Mouse (Mus musculus): Measurements from ENCODE around the gene Rgs7. TPM values are rescaled to one million over a fixed set of nuclear protein-coding genes. Genes with fewer than 3 reads are reported as not detected.

Gene Rgs7
- polyA plus RNA-seq, 1 experiment from 2014 or later, result 1.9 TPM

DNA sequence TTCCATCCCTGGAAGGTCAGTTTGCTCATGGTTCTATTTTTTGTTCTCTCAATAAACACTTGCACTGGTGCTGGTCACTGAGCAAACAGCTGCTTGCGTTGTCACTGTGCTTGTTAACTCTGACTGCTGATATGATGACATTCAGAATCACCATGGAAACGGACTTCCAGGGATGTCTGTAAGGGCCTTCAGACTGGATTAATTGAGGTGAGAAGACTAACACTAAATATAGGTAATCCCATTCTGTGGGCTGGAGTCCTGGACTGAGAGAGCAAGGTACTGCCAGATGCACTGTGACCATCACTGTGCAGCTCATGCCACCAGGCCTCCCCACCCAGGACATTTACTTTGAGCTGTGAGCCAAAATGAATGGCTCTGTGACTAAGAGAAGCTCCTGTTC lies 252.2 kb downstream of the Rgs7 start:
- H3K4me3 ChIP-seq (replicated peaks; ENCODE audit: low read length), result no peak overlapping the region
- WGBS, result 49% methylated on average over 2 of the region's 2 CpGs
- no peak for ATAC-seq (ENCODE audit: insufficient read depth, low FRiP score)

DNA sequence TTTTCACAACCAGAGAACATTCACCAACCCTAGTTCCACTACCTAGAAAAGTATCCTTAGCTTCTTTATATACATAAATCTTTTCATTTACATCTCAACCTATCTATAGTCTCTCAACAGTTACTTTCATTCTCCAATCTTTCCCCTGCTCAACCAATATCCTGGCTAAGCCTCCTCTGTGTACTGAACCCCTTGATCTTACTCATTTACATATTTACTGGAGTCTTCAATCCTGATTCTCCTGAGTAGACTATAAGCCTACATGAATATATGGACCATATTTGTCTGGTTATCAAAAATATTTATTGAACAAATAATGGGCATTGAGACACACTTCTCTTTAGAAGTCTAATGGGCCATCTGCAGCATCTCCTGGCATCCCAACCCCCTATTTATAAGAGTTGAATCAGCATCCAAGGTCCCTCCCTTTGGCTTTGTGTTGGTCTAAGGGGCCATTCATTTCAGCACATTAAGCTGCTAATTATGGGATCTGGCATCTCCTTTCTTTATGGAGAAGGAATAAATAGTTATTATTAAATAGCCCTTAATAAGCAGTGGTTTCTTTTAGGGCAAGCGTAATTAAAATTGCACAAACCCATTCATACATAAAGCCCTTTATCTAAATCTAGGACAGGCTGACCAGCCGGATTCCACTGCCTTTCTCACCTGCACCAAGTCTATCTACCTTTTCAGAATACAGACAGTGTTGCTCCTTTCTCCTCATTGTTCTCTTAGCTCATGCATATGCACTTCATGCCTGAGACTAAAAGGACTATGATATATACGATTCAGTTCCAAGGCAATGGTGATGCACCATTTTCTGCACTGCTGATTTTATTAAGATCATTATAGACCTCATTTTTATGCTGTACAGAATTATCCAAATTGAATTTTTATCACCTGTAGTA lies 270.5 kb downstream of the Rgs7 start:
- Histone ChIP-seq H3K27ac (ENCODE audit: low read length) (no peak overlapping the region), H3K4me2 (ENCODE audit: low read depth, low read length) (no peak overlapping the region), H3K27me3 (ENCODE audit: control insufficient read depth, insufficient read depth, low read length) (no peaks in the 10 kb centered on the region), H3K4me3 (replicated peaks; ENCODE audit: low read length) (no peak overlapping the region), H3K9me3 (replicated peaks; ENCODE audit: control insufficient read depth, low read length) (no peaks in the 10 kb centered on the region), H3K4me1 (ENCODE audit: control insufficient read depth, insufficient read depth, low read length) (no peaks in the 10 kb centered on the region), H3K9ac (ENCODE audit: low read length) (no peak overlapping the region), H3K36me3 (ENCODE audit: control insufficient read depth, insufficient read depth, low read length) (no peaks in the 10 kb centered on the region)
- no peak for ATAC-seq (ENCODE audit: insufficient read depth, low FRiP score)
- 91% methylated on average over 3 of the region's 3 CpGs for WGBS

More for the DNA sequence above, 252.2 kb downstream of the Rgs7 start:
- H3K4me2 ChIP-seq (ENCODE audit: low read depth, low read length), result no peak overlapping the region
- no peaks in the 10 kb centered on the region for H3K9me3 ChIP-seq (replicated peaks; ENCODE audit: control insufficient read depth, low read length)
- H3K9ac ChIP-seq (ENCODE audit: low read length), result no peak overlapping the region
- no peaks in the 10 kb centered on the region for H3K27me3 ChIP-seq (ENCODE audit: control insufficient read depth, insufficient read depth, low read length)
- no peaks in the 10 kb centered on the region for H3K36me3 ChIP-seq (ENCODE audit: control insufficient read depth, insufficient read depth, low read length)
- no peak overlapping the region for H3K27ac ChIP-seq (ENCODE audit: low read length)
- no peaks in the 10 kb centered on the region for H3K4me1 ChIP-seq (ENCODE audit: control insufficient read depth, insufficient read depth, low read length)

DNA sequence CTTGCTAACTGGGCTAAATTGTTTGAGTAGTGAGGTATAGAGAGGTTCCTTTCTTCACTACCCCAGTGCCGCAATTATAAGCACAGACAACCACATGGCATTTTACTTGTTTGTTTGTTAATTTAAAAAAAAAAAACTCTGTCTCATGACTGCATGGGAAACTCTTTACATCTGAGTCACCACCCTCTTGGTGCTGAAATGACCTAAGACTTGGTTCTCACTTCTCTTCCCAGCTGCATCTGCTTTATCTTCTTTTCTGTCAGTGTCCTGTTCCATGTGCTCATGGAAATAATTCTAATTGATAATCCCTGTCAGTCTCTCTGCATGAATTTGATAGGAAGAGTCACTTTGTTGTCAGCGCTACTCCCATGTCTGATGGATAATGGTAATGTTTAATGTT lies 272.7 kb downstream of the Rgs7 start:
- H3K4me2 ChIP-seq (ENCODE audit: low read depth, low read length), result no peak overlapping the region
- no peak for ATAC-seq (ENCODE audit: insufficient read depth, low FRiP score)
- H3K36me3 ChIP-seq (ENCODE audit: control insufficient read depth, insufficient read depth, low read length), result no peaks in the 10 kb centered on the region
- no peaks in the 10 kb centered on the region for H3K9me3 ChIP-seq (replicated peaks; ENCODE audit: control insufficient read depth, low read length)
- no peak overlapping the region for H3K9ac ChIP-seq (ENCODE audit: low read length)
- H3K4me3 ChIP-seq (replicated peaks; ENCODE audit: low read length), result no peak overlapping the region
- no peaks in the 10 kb centered on the region for H3K27me3 ChIP-seq (ENCODE audit: control insufficient read depth, insufficient read depth, low read length)
- no peak overlapping the region for H3K27ac ChIP-seq (ENCODE audit: low read length)
- WGBS, result 77% methylated on average over 2 of the region's 2 CpGs
- H3K4me1 ChIP-seq (ENCODE audit: control insufficient read depth, insufficient read depth, low read length), result no peaks in the 10 kb centered on the region

DNA sequence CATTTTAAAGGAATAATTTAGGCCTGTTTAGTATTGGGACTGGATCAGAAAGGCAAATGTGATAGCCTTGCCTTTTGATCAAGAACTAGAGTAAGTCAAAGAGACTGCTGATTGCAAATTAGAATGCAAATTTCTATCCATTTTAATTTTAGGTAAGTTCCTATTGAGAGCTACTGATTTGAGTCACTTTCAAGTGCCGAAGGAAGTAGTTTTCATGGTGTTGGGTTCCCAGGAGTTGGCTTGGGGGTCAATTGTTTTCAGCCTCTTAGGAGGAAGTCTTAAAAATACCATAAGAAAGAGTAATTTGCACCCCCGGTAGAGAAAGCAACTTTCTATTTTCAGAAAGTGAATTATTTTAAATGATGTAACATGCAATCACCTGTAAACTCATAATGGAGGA lies 285.3 kb downstream of the Rgs7 start:
- H3K9me3 ChIP-seq (replicated peaks; ENCODE audit: control insufficient read depth, low read length), result no peaks in the 10 kb centered on the region
- ATAC-seq (ENCODE audit: insufficient read depth, low FRiP score), result no peak
- no peak overlapping the region for H3K9ac ChIP-seq (ENCODE audit: low read length)
- H3K4me1 ChIP-seq (ENCODE audit: control insufficient read depth, insufficient read depth, low read length), result no peaks in the 10 kb centered on the region
- H3K27me3 ChIP-seq (ENCODE audit: control insufficient read depth, insufficient read depth, low read length), result no peaks in the 10 kb centered on the region
- WGBS, result 85% methylated on average over 2 of the region's 2 CpGs
- H3K4me2 ChIP-seq (ENCODE audit: low read depth, low read length), result no peak overlapping the region
- no peak overlapping the region for H3K27ac ChIP-seq (ENCODE audit: low read length)
- H3K36me3 ChIP-seq (ENCODE audit: control insufficient read depth, insufficient read depth, low read length), result no peaks in the 10 kb centered on the region
- no peak overlapping the region for H3K4me3 ChIP-seq (replicated peaks; ENCODE audit: low read length)

DNA sequence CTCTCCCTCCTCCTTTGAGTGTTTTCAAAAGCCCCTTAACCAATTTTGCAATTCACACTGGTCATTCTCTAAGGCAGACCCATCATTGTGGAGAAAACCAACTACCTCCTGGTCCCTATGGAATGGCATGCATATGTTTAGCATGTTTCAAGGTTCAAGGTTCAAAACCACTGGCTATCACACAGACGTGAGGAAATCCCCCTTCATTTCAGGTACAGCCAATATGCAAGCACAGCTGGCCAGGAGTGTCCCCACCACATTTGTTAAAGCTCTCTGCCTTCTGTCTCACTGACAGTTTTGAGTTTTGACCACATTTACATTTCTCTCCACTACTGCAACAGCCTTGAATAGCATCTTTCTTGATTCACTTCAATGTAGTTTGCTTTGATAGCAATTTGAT lies 286.7 kb downstream of the Rgs7 start:
- H3K4me2 ChIP-seq (ENCODE audit: low read depth, low read length), result no peak overlapping the region
- no peaks in the 10 kb centered on the region for H3K4me1 ChIP-seq (ENCODE audit: control insufficient read depth, insufficient read depth, low read length)
- no peaks in the 10 kb centered on the region for H3K9me3 ChIP-seq (replicated peaks; ENCODE audit: control insufficient read depth, low read length)
- WGBS, result 64% methylated on average over 1 of the region's 1 CpGs
- no peak overlapping the region for H3K4me3 ChIP-seq (replicated peaks; ENCODE audit: low read length)
- no peak overlapping the region for H3K9ac ChIP-seq (ENCODE audit: low read length)
- no peak overlapping the region for H3K27ac ChIP-seq (ENCODE audit: low read length)
- no peak for ATAC-seq (ENCODE audit: insufficient read depth, low FRiP score)
- no peaks in the 10 kb centered on the region for H3K27me3 ChIP-seq (ENCODE audit: control insufficient read depth, insufficient read depth, low read length)
- H3K36me3 ChIP-seq (ENCODE audit: control insufficient read depth, insufficient read depth, low read length), result no peaks in the 10 kb centered on the region

DNA sequence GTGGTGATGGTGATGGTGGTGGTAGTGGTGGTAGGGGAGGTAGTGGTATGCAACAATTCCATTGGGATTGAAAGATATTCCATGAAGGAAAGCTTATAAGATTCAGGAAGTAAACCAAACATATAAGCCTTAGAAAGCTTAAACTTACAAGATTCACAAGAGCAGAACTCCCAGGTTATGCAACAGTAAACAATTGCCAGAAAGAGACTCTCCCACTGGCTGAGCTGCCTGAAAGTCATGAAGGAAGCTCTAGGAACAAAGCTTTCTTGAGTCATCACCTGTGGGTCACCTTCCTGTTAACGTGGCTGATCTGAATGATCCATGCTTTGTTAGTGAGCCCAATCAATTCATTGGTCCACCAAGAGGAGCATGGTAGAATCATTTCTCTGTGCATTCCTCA lies 288.8 kb downstream of the Rgs7 start:
- H3K27ac ChIP-seq (ENCODE audit: low read length), result no peak overlapping the region
- H3K4me3 ChIP-seq (replicated peaks; ENCODE audit: low read length), result no peak overlapping the region
- no peaks in the 10 kb centered on the region for H3K36me3 ChIP-seq (ENCODE audit: control insufficient read depth, insufficient read depth, low read length)
- no peak overlapping the region for H3K4me2 ChIP-seq (ENCODE audit: low read depth, low read length)
- 65% methylated on average over 1 of the region's 1 CpGs for WGBS
- no peaks in the 10 kb centered on the region for H3K27me3 ChIP-seq (ENCODE audit: control insufficient read depth, insufficient read depth, low read length)
- no peak for ATAC-seq (ENCODE audit: insufficient read depth, low FRiP score)
- no peaks in the 10 kb centered on the region for H3K4me1 ChIP-seq (ENCODE audit: control insufficient read depth, insufficient read depth, low read length)
- H3K9ac ChIP-seq (ENCODE audit: low read length), result no peak overlapping the region
- H3K9me3 ChIP-seq (replicated peaks; ENCODE audit: control insufficient read depth, low read length), result no peaks in the 10 kb centered on the region

DNA sequence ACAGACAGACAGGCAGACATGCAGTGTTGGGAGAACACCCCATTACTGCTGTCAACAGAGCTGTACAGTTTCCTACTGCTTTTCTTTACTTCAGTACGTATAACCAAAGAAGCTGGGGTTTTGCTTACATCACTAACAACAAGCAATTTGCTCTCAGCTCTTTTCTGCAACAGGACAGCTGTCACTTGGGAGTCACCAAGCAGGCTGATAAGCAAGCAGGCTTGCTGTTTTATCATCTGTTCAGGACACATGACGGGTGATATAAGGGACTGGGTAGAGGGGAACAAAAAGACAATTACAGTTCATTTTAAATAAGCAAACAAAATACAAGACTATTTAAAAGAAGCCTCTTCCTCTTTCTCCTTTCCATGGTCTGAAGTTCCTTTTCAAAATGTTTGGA lies 289.4 kb downstream of the Rgs7 start:
- Histone ChIP-seq H3K9me3 (replicated peaks; ENCODE audit: control insufficient read depth, low read length) (no peaks in the 10 kb centered on the region), H3K4me3 (replicated peaks; ENCODE audit: low read length) (no peak overlapping the region), H3K27ac (ENCODE audit: low read length) (no peak overlapping the region), H3K4me1 (ENCODE audit: control insufficient read depth, insufficient read depth, low read length) (no peaks in the 10 kb centered on the region), H3K36me3 (ENCODE audit: control insufficient read depth, insufficient read depth, low read length) (no peaks in the 10 kb centered on the region), H3K4me2 (ENCODE audit: low read depth, low read length) (no peak overlapping the region), H3K9ac (ENCODE audit: low read length) (no peak overlapping the region), H3K27me3 (ENCODE audit: control insufficient read depth, insufficient read depth, low read length) (no peaks in the 10 kb centered on the region)
- ATAC-seq (ENCODE audit: insufficient read depth, low FRiP score), result no peak
- WGBS, result 45% methylated on average over 2 of the region's 2 CpGs

DNA sequence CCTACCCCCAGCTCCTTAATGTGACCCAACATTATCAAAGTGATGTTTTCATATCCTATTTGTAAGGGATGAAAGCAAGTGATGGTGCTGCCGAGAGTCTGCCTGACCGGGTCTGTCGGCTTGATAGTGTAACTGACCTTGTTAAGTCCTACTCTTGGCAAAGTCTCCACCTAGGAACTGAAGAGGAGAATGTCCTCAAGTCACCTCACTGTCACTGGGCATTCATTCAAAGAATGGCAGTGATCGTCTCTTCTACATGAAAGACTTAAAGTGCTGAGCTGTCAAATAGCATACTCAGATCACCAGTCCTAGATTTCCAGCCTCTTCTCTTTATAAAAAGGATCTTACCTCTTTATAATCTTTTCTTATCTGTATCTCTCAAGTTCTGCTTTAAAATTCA lies 293.4 kb downstream of the Rgs7 start:
- Histone ChIP-seq H3K4me2 (ENCODE audit: low read depth, low read length) (no peak overlapping the region), H3K27me3 (ENCODE audit: control insufficient read depth, insufficient read depth, low read length) (no peaks in the 10 kb centered on the region), H3K36me3 (ENCODE audit: control insufficient read depth, insufficient read depth, low read length) (no peaks in the 10 kb centered on the region), H3K9ac (ENCODE audit: low read length) (no peak overlapping the region), H3K4me1 (ENCODE audit: control insufficient read depth, insufficient read depth, low read length) (no peaks in the 10 kb centered on the region), H3K27ac (ENCODE audit: low read length) (no peak overlapping the region), H3K4me3 (replicated peaks; ENCODE audit: low read length) (no peak overlapping the region), H3K9me3 (replicated peaks; ENCODE audit: control insufficient read depth, low read length) (no peaks in the 10 kb centered on the region)
- 91% methylated on average over 4 of the region's 4 CpGs for WGBS
- no peak for ATAC-seq (ENCODE audit: insufficient read depth, low FRiP score)

DNA sequence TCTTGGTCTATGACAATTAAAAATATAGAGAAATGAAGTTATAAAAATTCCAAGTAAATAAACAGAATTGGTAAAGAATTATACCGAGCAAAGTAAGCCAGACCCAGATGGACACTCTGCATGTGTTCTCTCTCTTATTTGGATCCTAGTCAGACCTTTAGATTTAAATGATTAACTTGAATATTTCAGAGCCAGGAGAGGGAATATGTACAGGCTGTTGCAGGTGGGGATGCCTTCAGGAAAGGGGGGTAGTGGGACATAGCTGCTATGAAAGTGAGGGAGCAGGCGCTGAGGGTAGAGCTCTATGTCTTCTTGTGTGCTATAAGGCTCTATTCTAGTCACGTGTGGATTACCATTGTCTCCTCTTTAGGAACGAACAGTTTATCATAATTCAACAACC lies 296.5 kb downstream of the Rgs7 start:
- Histone ChIP-seq H3K36me3 (ENCODE audit: control insufficient read depth, insufficient read depth, low read length) (no peaks in the 10 kb centered on the region), H3K4me1 (ENCODE audit: control insufficient read depth, insufficient read depth, low read length) (no peaks in the 10 kb centered on the region), H3K9me3 (replicated peaks; ENCODE audit: control insufficient read depth, low read length) (no peaks in the 10 kb centered on the region), H3K27me3 (ENCODE audit: control insufficient read depth, insufficient read depth, low read length) (no peaks in the 10 kb centered on the region), H3K4me2 (ENCODE audit: low read depth, low read length) (no peak overlapping the region), H3K4me3 (replicated peaks; ENCODE audit: low read length) (no peak overlapping the region), H3K9ac (ENCODE audit: low read length) (no peak overlapping the region), H3K27ac (ENCODE audit: low read length) (no peak overlapping the region)
- ATAC-seq (ENCODE audit: insufficient read depth, low FRiP score), result no peak
- 82% methylated on average over 4 of the region's 4 CpGs for WGBS
